Mouse (Mus musculus) heart, embryonic 16.5 days (tissue): ENCODE measurements around the gene Arhgap15. TPM values are rescaled to one million over a fixed set of nuclear protein-coding genes. Genes with fewer than 3 reads are reported as not detected.

ENCODE experiments used
- ATAC-seq: fragments of 200-750 bp; cut with Nextera tagmentation; replicated peaks from 2 replicates; pipeline ENCODE4 v1.8.0; 2017; ENCODE audit warnings: moderate number of reproducible peaks; ENCODE audit not compliant: insufficient read depth, low FRiP score; ENCODE audit errors: extremely low read depth
- H3K27ac ChIP-seq: fragments of 300-500 bp; sonication (generic); 2 replicates; pipeline ENCODE4 v1.5.1; 2014; ENCODE audit warnings: mild to moderate bottlenecking, low read length, control low read depth, moderate library complexity
- H3K27me3 ChIP-seq: fragments of 300-500 bp; sonication (generic); 2 replicates; pipeline ENCODE4 v1.6.1; 2014; ENCODE audit warnings: low read length, mixed read lengths; ENCODE audit not compliant: control insufficient read depth, insufficient read depth
- H3K36me3 ChIP-seq: fragments of 300-500 bp; sonication (generic); 2 replicates; pipeline ENCODE4 v1.6.1; 2014; ENCODE audit not compliant: control insufficient read depth, insufficient read depth
- H3K4me1 ChIP-seq: fragments of 300-500 bp; sonication (generic); 2 replicates; pipeline ENCODE4 v1.6.1; 2014; ENCODE audit warnings: low read length, mixed read lengths; ENCODE audit not compliant: control insufficient read depth, insufficient read depth
- H3K4me2 ChIP-seq: fragments of 300-500 bp; sonication (generic); 2 replicates; pipeline ENCODE4 v1.6.1; 2014; ENCODE audit warnings: low read depth, mild to moderate bottlenecking, control low read depth, low read length
- H3K4me3 ChIP-seq: fragments of 300-500 bp; sonication (generic); 2 replicates; pipeline ENCODE4 v1.5.1; 2014; ENCODE audit warnings: mild to moderate bottlenecking, control low read depth, low read length
- H3K9ac ChIP-seq: fragments of 300-500 bp; sonication (generic); 2 replicates; pipeline ENCODE4 v1.6.1; 2014; ENCODE audit warnings: low read length, control low read depth
- H3K9me3 ChIP-seq: fragments of 300-500 bp; sonication (generic); replicated peaks from 2 replicates; pipeline ENCODE4 v1.6.1; 2016; ENCODE audit warnings: low read length; ENCODE audit not compliant: control insufficient read depth
- WGBS: fragments of 180-500 bp; shearing (Covaris S2); extraction: QIAGEN DNeasy Blood & Tissue Kit; methylation state at CpG from one replicate; pipeline ENCODE4 v1.1.7; 2014; 5-methylcytosine and 5-hydroxymethylcytosine counted together
- polyA plus RNA-seq: library from polyadenylated mRNA; unstranded; fragments of >200 nt; fragmentation: Nextera tagmentation; extraction: Ambion mirVana; gene quantifications from 2 replicates; pipeline ENCODE4 v1.2.1, GENCODE M21; 2015

The Arhgap15 gene
- polyA plus RNA-seq, 1 experiment from 2014 or later = 7.2 TPM

DNA sequence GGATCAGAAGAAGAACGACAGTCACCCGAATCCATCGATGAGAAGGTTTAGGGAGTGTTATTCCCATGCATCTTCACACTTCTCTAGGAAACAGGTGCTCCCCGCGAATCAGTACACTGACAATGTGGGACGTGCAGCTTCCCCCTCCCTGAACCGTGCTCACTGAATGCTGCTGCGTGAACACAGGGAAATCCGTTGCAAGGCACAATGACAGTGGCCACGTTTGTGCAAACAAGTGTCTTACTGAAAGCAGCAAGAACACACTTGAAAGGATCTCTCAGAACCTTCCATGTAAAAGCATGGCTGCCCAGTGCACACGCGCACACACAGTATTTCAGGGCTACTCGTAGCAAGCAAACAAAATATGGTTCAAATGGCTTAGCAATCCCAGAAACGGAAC, 237.4 kb downstream of the Arhgap15 start:
- no peak for ATAC-seq
- Histone ChIP-seq H3K4me2 (no peak overlapping the region), H3K4me3 (no peak overlapping the region), H3K9me3 (no peaks in the 10 kb centered on the region), H3K9ac (no peak overlapping the region), H3K4me1 (no peaks in the 10 kb centered on the region), H3K27ac (no peak overlapping the region), H3K36me3 (no peaks in the 10 kb centered on the region), H3K27me3 (no peaks in the 10 kb centered on the region)
- 76% methylated on average over 14 of the region's 14 CpGs for WGBS

DNA sequence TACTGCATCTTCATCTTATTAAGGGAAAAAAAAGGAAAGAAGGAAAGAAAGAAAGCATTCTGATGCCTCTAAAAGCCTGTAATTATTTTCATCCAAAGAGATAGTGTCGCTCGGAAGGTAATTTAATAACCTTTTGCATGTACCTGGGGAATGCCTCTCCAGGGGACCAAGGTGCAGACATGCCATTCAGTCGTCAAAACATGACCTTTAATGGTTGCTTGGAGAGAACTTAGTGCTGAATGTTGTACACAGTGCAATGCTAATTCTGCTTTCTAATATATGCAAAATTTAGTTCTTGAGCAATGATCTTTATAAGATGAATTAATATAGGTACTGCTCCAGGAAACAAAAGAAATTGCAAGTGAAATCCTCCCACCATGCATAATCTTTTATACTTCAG, 239.3 kb downstream of the Arhgap15 start:
- Histone ChIP-seq H3K9ac (no peak overlapping the region), H3K4me1 (no peaks in the 10 kb centered on the region), H3K27me3 (no peaks in the 10 kb centered on the region), H3K4me2 (no peak overlapping the region), H3K36me3 (no peaks in the 10 kb centered on the region), H3K27ac (no peak overlapping the region), H3K9me3 (no peaks in the 10 kb centered on the region), H3K4me3 (no peak overlapping the region)
- no peak for ATAC-seq
- WGBS = 69% methylated on average over 3 of the region's 3 CpGs

DNA sequence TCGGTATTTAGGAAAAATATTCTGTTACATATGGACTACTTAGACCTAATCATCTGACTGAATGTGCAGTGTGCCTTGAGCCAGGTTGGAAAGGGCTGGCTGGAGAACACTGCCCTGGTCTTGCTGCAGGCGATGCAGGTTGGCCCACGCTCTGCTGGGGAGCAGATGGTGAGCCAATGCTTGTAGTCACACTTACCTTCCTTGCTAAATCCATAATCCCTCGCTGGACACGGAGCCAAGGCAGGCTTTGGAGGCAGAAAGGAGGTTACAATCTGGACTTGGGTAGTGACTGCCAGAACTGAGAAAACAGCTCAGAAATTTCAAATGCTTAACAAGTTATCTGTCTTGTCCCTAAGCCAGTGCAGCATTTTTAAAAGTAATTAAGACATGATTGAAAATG, 241.2 kb downstream of the Arhgap15 start:
- ATAC-seq = no peak

DNA sequence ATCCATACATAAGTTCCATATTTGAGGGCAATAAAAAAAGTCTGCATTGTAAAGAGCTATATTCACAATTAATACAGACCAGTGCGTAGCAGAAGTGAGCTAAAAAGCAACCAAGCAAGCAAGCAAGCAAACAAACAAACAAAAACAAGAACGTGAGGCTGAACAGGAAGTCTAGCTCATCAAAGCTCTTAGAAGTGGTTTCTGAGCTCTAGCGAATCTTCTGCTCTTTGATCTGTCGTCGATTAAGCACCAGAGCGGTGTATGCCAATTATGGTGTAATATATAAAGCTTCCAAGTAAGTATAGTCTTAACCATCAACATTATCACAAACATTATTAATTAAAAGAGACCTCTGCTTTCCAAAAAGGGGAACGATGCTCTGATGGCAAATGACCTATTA, 243.9 kb downstream of the Arhgap15 start:
- H3K36me3 ChIP-seq = no peaks in the 10 kb centered on the region
- 75% methylated on average over 7 of the region's 7 CpGs for WGBS
- no peak overlapping the region for H3K9ac ChIP-seq

More for the DNA sequence above, 241.2 kb downstream of the Arhgap15 start:
- H3K36me3 ChIP-seq = no peaks in the 10 kb centered on the region
- WGBS = 53% methylated on average over 5 of the region's 5 CpGs
- no peak overlapping the region for H3K27ac ChIP-seq
- no peak overlapping the region for H3K4me3 ChIP-seq
- H3K9ac ChIP-seq = no peak overlapping the region
- no peak overlapping the region for H3K4me2 ChIP-seq
- no peaks in the 10 kb centered on the region for H3K4me1 ChIP-seq
- H3K9me3 ChIP-seq = no peaks in the 10 kb centered on the region
- H3K27me3 ChIP-seq = no peaks in the 10 kb centered on the region

GRCm38 (mm10) chr2:44002454-44002853, 253.8 kb downstream of the Arhgap15 start:
- Histone ChIP-seq H3K9me3 (no peaks in the 10 kb centered on the region), H3K4me2 (no peak overlapping the region), H3K4me3 (no peak overlapping the region), H3K9ac (no peak overlapping the region), H3K4me1 (no peaks in the 10 kb centered on the region), H3K27ac (no peak overlapping the region), H3K27me3 (no peaks in the 10 kb centered on the region), H3K36me3 (no peaks in the 10 kb centered on the region)
- no peak for ATAC-seq
- 80% methylated on average over 1 of the region's 1 CpGs for WGBS

More for the DNA sequence above, 243.9 kb downstream of the Arhgap15 start:
- Histone ChIP-seq H3K27ac (no peak overlapping the region), H3K9me3 (no peaks in the 10 kb centered on the region), H3K4me3 (no peak overlapping the region), H3K4me1 (no peaks in the 10 kb centered on the region), H3K4me2 (no peak overlapping the region), H3K27me3 (no peaks in the 10 kb centered on the region)
- no peak for ATAC-seq

- Histone ChIP-seq H3K9ac (no peak overlapping the region), H3K4me1 (no peaks in the 10 kb centered on the region), H3K4me3 (no peak overlapping the region), H3K36me3 (no peaks in the 10 kb centered on the region), H3K4me2 (no peak overlapping the region), H3K9me3 (no peaks in the 10 kb centered on the region), H3K27me3 (no peaks in the 10 kb centered on the region), H3K27ac (no peak overlapping the region)
- 78% methylated on average over 1 of the region's 1 CpGs for WGBS
- ATAC-seq = no peak
These were observed 261.6 kb downstream of the Arhgap15 start for GRCm38 (mm10) chr2:44010249-44010648.

DNA sequence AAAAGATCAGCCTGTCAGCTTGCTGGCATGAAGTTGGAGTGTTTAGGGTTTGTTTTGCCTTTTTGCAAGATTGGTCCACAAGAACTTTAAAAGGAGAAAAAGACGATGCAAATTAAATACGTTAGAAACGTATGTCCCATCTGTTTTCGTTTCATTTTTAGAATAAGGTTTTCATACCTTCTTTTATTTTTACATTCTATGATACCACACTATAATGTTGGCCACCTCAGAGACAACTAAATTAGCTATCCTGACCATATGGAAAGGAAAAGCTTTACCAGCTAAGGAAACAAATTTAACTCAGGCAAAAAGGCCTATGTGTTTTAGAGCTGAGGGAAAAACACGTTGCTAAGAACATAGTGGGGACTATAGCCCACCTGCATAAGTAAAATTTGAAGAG, 264.8 kb downstream of the Arhgap15 start:
- no peak overlapping the region for H3K4me3 ChIP-seq
- no peak for ATAC-seq
- no peaks in the 10 kb centered on the region for H3K9me3 ChIP-seq
- no peaks in the 10 kb centered on the region for H3K4me1 ChIP-seq
- no peak overlapping the region for H3K27ac ChIP-seq
- no peaks in the 10 kb centered on the region for H3K36me3 ChIP-seq
- H3K9ac ChIP-seq = no peak overlapping the region
- H3K27me3 ChIP-seq = no peaks in the 10 kb centered on the region
- H3K4me2 ChIP-seq = no peak overlapping the region
- WGBS = 82% methylated on average over 5 of the region's 5 CpGs

DNA sequence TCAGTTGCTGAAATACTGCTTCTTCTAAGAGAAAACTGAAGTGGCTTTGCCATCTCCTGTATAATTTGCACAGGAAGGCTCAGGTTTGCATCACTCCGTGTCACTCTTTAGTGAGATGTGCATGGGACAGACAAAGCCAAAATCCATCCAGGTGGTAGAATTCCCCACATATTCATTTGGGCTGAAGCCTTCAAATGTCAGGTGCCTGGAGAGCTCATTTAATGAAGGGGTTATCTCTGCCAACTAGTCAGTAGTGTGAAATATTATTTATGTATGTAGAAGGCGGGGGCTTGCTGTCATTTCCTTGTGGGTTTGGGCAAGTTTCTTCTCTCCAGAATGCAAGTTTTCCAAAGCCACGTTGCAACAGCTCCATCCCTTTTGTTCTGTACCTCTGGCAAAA, 268.1 kb downstream of the Arhgap15 start:
- Histone ChIP-seq H3K4me3 (no peak overlapping the region), H3K4me1 (no peaks in the 10 kb centered on the region), H3K9me3 (no peaks in the 10 kb centered on the region), H3K36me3 (no peaks in the 10 kb centered on the region), H3K4me2 (no peak overlapping the region), H3K27ac (no peak overlapping the region), H3K27me3 (no peaks in the 10 kb centered on the region), H3K9ac (no peak overlapping the region)
- no peak for ATAC-seq
- 73% methylated on average over 3 of the region's 3 CpGs for WGBS

GRCm38 (mm10) chr2:44017405-44018026, 268.9 kb downstream of the Arhgap15 start:
- no peaks in the 10 kb centered on the region for H3K27me3 ChIP-seq
- H3K9ac ChIP-seq = no peak overlapping the region
- no peak overlapping the region for H3K4me3 ChIP-seq
- 84% methylated on average over 14 of the region's 14 CpGs for WGBS
- no peak for ATAC-seq
- no peak overlapping the region for H3K27ac ChIP-seq
- H3K4me2 ChIP-seq = no peak overlapping the region
- no peaks in the 10 kb centered on the region for H3K36me3 ChIP-seq
- no peaks in the 10 kb centered on the region for H3K4me1 ChIP-seq
- no peaks in the 10 kb centered on the region for H3K9me3 ChIP-seq
